Mouse (Mus musculus) ES-Bruce4 (cell line): ENCODE results near the gene Wwc1. TPM values are rescaled to one million over a fixed set of nuclear protein-coding genes. Genes with fewer than 3 reads are reported as not detected.

Experiments used
- H3K27ac ChIP-seq: 2 replicates; pipeline ENCODE4 v1.5.1; 2012; ENCODE audit warnings: low read length, inconsistent platforms; ENCODE audit not compliant: insufficient read depth
- H3K27me3 ChIP-seq: 2 replicates; pipeline ENCODE4 v1.6.1; 2012; ENCODE audit warnings: mild to moderate bottlenecking, low read length, inconsistent platforms; ENCODE audit not compliant: control insufficient read depth, poor library complexity, insufficient read depth, severe bottlenecking
- H3K36me3 ChIP-seq: 2 replicates; pipeline ENCODE4 v1.6.1; 2012; ENCODE audit warnings: inconsistent platforms, mild to moderate bottlenecking, low read length, moderate library complexity; ENCODE audit not compliant: control insufficient read depth, poor library complexity, insufficient read depth, severe bottlenecking
- H3K4me1 ChIP-seq: one replicate; pipeline ENCODE4 v1.8.1; 2011; ENCODE audit warnings: low read length; ENCODE audit not compliant: control insufficient read depth, insufficient read depth
- H3K4me3 ChIP-seq: 2 replicates; pipeline ENCODE4 v1.5.1; 2011; ENCODE audit warnings: low read depth, mild to moderate bottlenecking, low read length
- H3K9ac ChIP-seq: 2 replicates; pipeline ENCODE4 v1.6.1; 2012; ENCODE audit warnings: low read depth, mild to moderate bottlenecking, inconsistent platforms; ENCODE audit not compliant: poor library complexity, severe bottlenecking
- H3K9me3 ChIP-seq: replicated peaks from 2 replicates; pipeline ENCODE4 v1.6.1; 2012; ENCODE audit warnings: mild to moderate bottlenecking, low read length, inconsistent platforms; ENCODE audit not compliant: control insufficient read depth, poor library complexity, insufficient read depth, severe bottlenecking
- CTCF ChIP-seq: IDR thresholded peaks from one replicate; pipeline ENCODE4 v1.8.1; 2011; ENCODE audit warnings: low read depth, low read length
- EP300 ChIP-seq: IDR thresholded peaks from 2 replicates; pipeline ENCODE4 v1.6.1; 2011; ENCODE audit warnings: low read depth, low read length; ENCODE audit not compliant: insufficient read depth
- POLR2A ChIP-seq: IDR thresholded peaks from one replicate; pipeline ENCODE4 v1.8.1; 2011; ENCODE audit warnings: low read length; ENCODE audit not compliant: insufficient read depth
- polyA plus RNA-seq: library from polyadenylated mRNA; stranded (reverse); fragments of >200 nt; gene quantifications from 2 replicates; pipeline ENCODE4 v1.2.4, GENCODE M21; 2011; ENCODE audit warnings: low read depth; ENCODE audit not compliant: missing spikeins, insufficient read depth, insufficient read length

Wwc1 gene
- polyA plus RNA-seq, 1 experiment: 48.4 TPM

GRCm38 (mm10) chr11:35968291-35968690 lies 12.0 kb downstream of the Wwc1 start:
- no peaks in the 10 kb centered on the region for H3K27me3 ChIP-seq
- no peak overlapping the region for H3K4me3 ChIP-seq
- no peak overlapping the region for H3K27ac ChIP-seq
- TF ChIP-seq EP300 (no peak), CTCF (no peak), POLR2A (no peak)
- H3K9ac ChIP-seq: no peak overlapping the region
- H3K36me3 ChIP-seq: no peaks in the 10 kb centered on the region
- H3K4me1 ChIP-seq: peaks cover 10% of the 10 kb centered on the region
- H3K9me3 ChIP-seq: 0 out of 2 replicates have a peak, but pooled peaks cover 3% of the 10 kb centered on the region

GRCm38 (mm10) chr11:35963981-35964549 lies 16.3 kb downstream of the Wwc1 start:
- 0 out of 2 replicates have a peak, but pooled peaks cover 3% of the 10 kb centered on the region for H3K9me3 ChIP-seq
- H3K36me3 ChIP-seq: no peaks in the 10 kb centered on the region
- no peak for TF ChIP-seq CTCF
- TF ChIP-seq POLR2A: no peak
- TF ChIP-seq EP300: no peak
- no peaks in the 10 kb centered on the region for H3K27me3 ChIP-seq
- no peak overlapping the region for H3K27ac ChIP-seq
- H3K4me1 ChIP-seq: peaks cover 3% of the 10 kb centered on the region
- no peak overlapping the region for H3K4me3 ChIP-seq
- no peak overlapping the region for H3K9ac ChIP-seq

GRCm38 (mm10) chr11:35963554-35963953 lies 16.8 kb downstream of the Wwc1 start:
- no peak overlapping the region for H3K4me3 ChIP-seq
- TF ChIP-seq CTCF: no peak
- H3K36me3 ChIP-seq: no peaks in the 10 kb centered on the region
- H3K4me1 ChIP-seq: peaks cover 3% of the 10 kb centered on the region
- H3K9me3 ChIP-seq: 0 out of 2 replicates have a peak, but pooled peaks cover 3% of the 10 kb centered on the region
- no peak overlapping the region for H3K9ac ChIP-seq
- no peak overlapping the region for H3K27ac ChIP-seq
- no peaks in the 10 kb centered on the region for H3K27me3 ChIP-seq

- Histone ChIP-seq H3K9ac (no peak overlapping the region), H3K4me1 (peaks cover 3% of the 10 kb centered on the region), H3K36me3 (no peaks in the 10 kb centered on the region), H3K4me3 (no peak overlapping the region), H3K9me3 (0 out of 2 replicates have a peak, but pooled peaks cover 3% of the 10 kb centered on the region), H3K27me3 (no peaks in the 10 kb centered on the region), H3K27ac (no peak overlapping the region)
- TF ChIP-seq POLR2A (no peak), EP300 (no peak), CTCF (no peak)
These were observed 17.9 kb downstream of the Wwc1 start for GRCm38 (mm10) chr11:35962431-35962830.

GRCm38 (mm10) chr11:35959270-35959669 lies 21.1 kb downstream of the Wwc1 start:
- Histone ChIP-seq H3K4me1 (peaks cover 3% of the 10 kb centered on the region), H3K27me3 (no peaks in the 10 kb centered on the region), H3K4me3 (no peak overlapping the region), H3K9me3 (no peaks in the 10 kb centered on the region), H3K27ac (no peak overlapping the region), H3K9ac (no peak overlapping the region), H3K36me3 (no peaks in the 10 kb centered on the region; the same call in 1 of the 2 replicates)
- TF ChIP-seq EP300: no peak
- no peak for TF ChIP-seq CTCF
- no peak for TF ChIP-seq POLR2A

- H3K9me3 ChIP-seq: no peaks in the 10 kb centered on the region
- H3K27ac ChIP-seq: no peak overlapping the region
- H3K9ac ChIP-seq: no peak overlapping the region
- no peak overlapping the region for H3K4me3 ChIP-seq
- no peak for TF ChIP-seq EP300
- no peak for TF ChIP-seq CTCF
- no peak for TF ChIP-seq POLR2A
- no peaks in the 10 kb centered on the region for H3K27me3 ChIP-seq
- no peaks in the 10 kb centered on the region; the same call in 1 of the 2 replicates for H3K36me3 ChIP-seq
- peaks cover 4% of the 10 kb centered on the region for H3K4me1 ChIP-seq
These were observed 24.8 kb downstream of the Wwc1 start for GRCm38 (mm10) chr11:35955572-35955971.
